Mouse (Mus musculus) erythroblast, embryonic 14.5 days (primary cell): ENCODE measurements at regions not wholly inside any gene's neighbourhood (a gene's known extent, or its start where the extent isn't known, plus 50 kb on each side); places are given as distances from the start of the nearest gene placed in this dataset.

Source experiments
- GATA1 ChIP-seq: IDR thresholded peaks from 2 replicates; pipeline ENCODE4 v1.6.1; 2012; ENCODE audit warnings: low read length, inconsistent platforms, mixed read lengths
- TAL1 ChIP-seq: IDR thresholded peaks from 3 replicates; pipeline ENCODE4 v1.6.1; 2012; ENCODE audit warnings: low read length, inconsistent platforms, mixed read lengths

- no peak for TF ChIP-seq TAL1
- no peak for TF ChIP-seq GATA1
These were observed 287.6 kb upstream of the Sash1 start for GRCm38 (mm10) chr10:9173509-9173908.
